Mouse (Mus musculus): ENCODE data around the gene Snap25. TPM values are rescaled to one million over a fixed set of nuclear protein-coding genes. Genes with fewer than 3 reads are reported as not detected.

The Snap25 gene
- polyA plus RNA-seq, 1 experiment, result 3,013 TPM

- no peak for DNase-seq
- Histone ChIP-seq H3K27me3 (ENCODE audit: control insufficient read depth, insufficient read depth, low read length) (no peaks in the 10 kb centered on the region), H3K4me3 (replicated peaks; ENCODE audit: insufficient read depth, low read depth, low read length) (no peak overlapping the region), H3K27ac (ENCODE audit: insufficient read depth, low read length) (no peak overlapping the region), H3K4me1 (ENCODE audit: control insufficient read depth, insufficient read depth, low read length) (peaks cover 8% of the 10 kb centered on the region; the same call in 1 of the 2 replicates)
- WGBS, result 54% methylated on average over 2 of the region's 2 CpGs
- TF ChIP-seq POLR2A (IDR thresholded peaks at IDR 0.05; ENCODE audit: borderline replicate concordance, insufficient read depth, low read length) (no peak), CTCF (IDR thresholded peaks at IDR 0.05; ENCODE audit: borderline replicate concordance, insufficient read depth, low read depth, low read length) (no peak)
These were observed 85.7 kb downstream of the Snap25 start for GRCm38 (mm10) chr2:136798887-136799430.

- no peak overlapping the region for H3K27ac ChIP-seq (ENCODE audit: insufficient read depth, low read length)
These were observed 87.8 kb downstream of the Snap25 start for GRCm38 (mm10) chr2:136801102-136801501.

GRCm38 (mm10) chr2:136802076-136802475 lies 88.8 kb downstream of the Snap25 start:
- H3K27me3 ChIP-seq (ENCODE audit: control insufficient read depth, insufficient read depth, low read length), result no peaks in the 10 kb centered on the region
- WGBS, result 59% methylated on average over 3 of the region's 3 CpGs
- H3K27ac ChIP-seq (ENCODE audit: insufficient read depth, low read length), result no peak overlapping the region
- TF ChIP-seq CTCF (IDR thresholded peaks at IDR 0.05; ENCODE audit: borderline replicate concordance, insufficient read depth, low read depth, low read length) (no peak), POLR2A (IDR thresholded peaks at IDR 0.05; ENCODE audit: borderline replicate concordance, insufficient read depth, low read length) (no peak)
- H3K4me1 ChIP-seq (ENCODE audit: control insufficient read depth, insufficient read depth, low read length), result peaks cover 8% of the 10 kb centered on the region; the same call in 1 of the 2 replicates
- no peak for DNase-seq
- H3K4me3 ChIP-seq (replicated peaks; ENCODE audit: insufficient read depth, low read depth, low read length), result no peak overlapping the region

More at GRCm38 (mm10) chr2:136801102-136801501, 87.8 kb downstream of the Snap25 start:
- H3K27me3 ChIP-seq (ENCODE audit: control insufficient read depth, insufficient read depth, low read length), result no peaks in the 10 kb centered on the region
- H3K4me1 ChIP-seq (ENCODE audit: control insufficient read depth, insufficient read depth, low read length), result peaks cover 8% of the 10 kb centered on the region; the same call in 1 of the 2 replicates
- no peak overlapping the region for H3K4me3 ChIP-seq (replicated peaks; ENCODE audit: insufficient read depth, low read depth, low read length)
- no peak for TF ChIP-seq CTCF (IDR thresholded peaks at IDR 0.05; ENCODE audit: borderline replicate concordance, insufficient read depth, low read depth, low read length)
- TF ChIP-seq POLR2A (IDR thresholded peaks at IDR 0.05; ENCODE audit: borderline replicate concordance, insufficient read depth, low read length), result no peak
- no peak for DNase-seq

- Histone ChIP-seq H3K4me1 (ENCODE audit: control insufficient read depth, insufficient read depth, low read length) (peaks cover 11% of the 10 kb centered on the region; the same call in 1 of the 2 replicates), H3K27me3 (ENCODE audit: control insufficient read depth, insufficient read depth, low read length) (no peaks in the 10 kb centered on the region), H3K27ac (ENCODE audit: insufficient read depth, low read length) (no peak overlapping the region), H3K4me3 (replicated peaks; ENCODE audit: insufficient read depth, low read depth, low read length) (no peak overlapping the region)
- TF ChIP-seq POLR2A (IDR thresholded peaks at IDR 0.05; ENCODE audit: borderline replicate concordance, insufficient read depth, low read length) (no peak), CTCF (IDR thresholded peaks at IDR 0.05; ENCODE audit: borderline replicate concordance, insufficient read depth, low read depth, low read length) (no peak)
- peak; percentile 51 to 66 for DNase-seq
- 8% methylated on average over 7 of the region's 7 CpGs for WGBS
These were observed 89.9 kb downstream of the Snap25 start for GRCm38 (mm10) chr2:136803142-136803541.

GRCm38 (mm10) chr2:136807992-136808726 lies 94.9 kb downstream of the Snap25 start:
- H3K27ac ChIP-seq (ENCODE audit: insufficient read depth, low read length), result no peak overlapping the region
- DNase-seq, result no peak
- WGBS, result 57% methylated on average over 8 of the region's 8 CpGs
- TF ChIP-seq POLR2A (IDR thresholded peaks at IDR 0.05; ENCODE audit: borderline replicate concordance, insufficient read depth, low read length), result no peak
- no peak for TF ChIP-seq CTCF (IDR thresholded peaks at IDR 0.05; ENCODE audit: borderline replicate concordance, insufficient read depth, low read depth, low read length)
- peaks cover 4% of the 10 kb centered on the region; the same call in 1 of the 2 replicates for H3K4me1 ChIP-seq (ENCODE audit: control insufficient read depth, insufficient read depth, low read length)
- no peaks in the 10 kb centered on the region for H3K27me3 ChIP-seq (ENCODE audit: control insufficient read depth, insufficient read depth, low read length)
- H3K4me3 ChIP-seq (replicated peaks; ENCODE audit: insufficient read depth, low read depth, low read length), result no peak overlapping the region

GRCm38 (mm10) chr2:136811331-136811730 lies 98.1 kb downstream of the Snap25 start:
- TF ChIP-seq POLR2A (IDR thresholded peaks at IDR 0.05; ENCODE audit: borderline replicate concordance, insufficient read depth, low read length) (no peak), CTCF (IDR thresholded peaks at IDR 0.05; ENCODE audit: borderline replicate concordance, insufficient read depth, low read depth, low read length) (no peak)
- H3K4me3 ChIP-seq (replicated peaks; ENCODE audit: insufficient read depth, low read depth, low read length), result no peak overlapping the region
- H3K4me1 ChIP-seq (ENCODE audit: control insufficient read depth, insufficient read depth, low read length), result peaks cover 4% of the 10 kb centered on the region; the same call in 1 of the 2 replicates
- WGBS, result 58% methylated on average over 1 of the region's 1 CpGs
- H3K27me3 ChIP-seq (ENCODE audit: control insufficient read depth, insufficient read depth, low read length), result no peaks in the 10 kb centered on the region
- H3K27ac ChIP-seq (ENCODE audit: insufficient read depth, low read length), result no peak overlapping the region
- no peak for DNase-seq

- Histone ChIP-seq H3K27me3 (ENCODE audit: control insufficient read depth, insufficient read depth, low read length) (no peaks in the 10 kb centered on the region), H3K4me1 (ENCODE audit: control insufficient read depth, insufficient read depth, low read length) (peaks cover 5% of the 10 kb centered on the region; the same call in 1 of the 2 replicates), H3K4me3 (replicated peaks; ENCODE audit: insufficient read depth, low read depth, low read length) (no peak overlapping the region), H3K27ac (ENCODE audit: insufficient read depth, low read length) (peak overlapping the region; percentile 59; the same call in 1 of the 2 replicates)
- TF ChIP-seq CTCF (IDR thresholded peaks at IDR 0.05; ENCODE audit: borderline replicate concordance, insufficient read depth, low read depth, low read length) (no peak), POLR2A (IDR thresholded peaks at IDR 0.05; ENCODE audit: borderline replicate concordance, insufficient read depth, low read length) (no peak)
- peak; percentile 60 to 88 for DNase-seq
- WGBS, result 8% methylated on average over 9 of the region's 9 CpGs
These were observed 103.6 kb downstream of the Snap25 start for GRCm38 (mm10) chr2:136816717-136817400.

Data from cerebellum, adult 2 months (tissue).